Mouse (Mus musculus) CD8-positive naive resting alpha-beta T cell, adult 57 days (primary cell): ENCODE data around the gene Mnd1. TPM values are rescaled to one million over a fixed set of nuclear protein-coding genes. Genes with fewer than 3 reads are reported as not detected.

ENCODE experiments used
- total RNA-seq: library from RNA; stranded (reverse); gene quantifications from one replicate; pipeline ENCODE4 v1.2.4, GENCODE M21; 2023

Mnd1 gene
- total RNA-seq: not detected

GRCm38 (mm10) chr3:84155558-84156006 lies at the start of gene Mnd1:
Gene Mnd1 (minus strand): TSS chr3:84155786.

GRCm38 (mm10) chr3:84173581-84174154 lies 18.1 kb upstream of the Mnd1 start, which contains the start of gene Gm6525:
Gene Gm6525 (plus strand): TSS chr3:84174104.

GRCm38 (mm10) chr3:84039646-84040475 lies 115.7 kb downstream of the Mnd1 start, which contains the start of gene Tmem131l:
Gene Tmem131l (minus strand): TSS chr3:84040175.

Other genes with a start within 250 kb of the Mnd1 start
- gene Tmem131l, start 115.6 kb downstream of the Mnd1 start, total RNA-seq: 144 TPM
- gene Gm6525, start 18.3 kb upstream of the Mnd1 start, total RNA-seq: not detected
- gene Trim2, start 151.1 kb upstream of the Mnd1 start, total RNA-seq: 5.2 TPM